Comparison of ENCODE assay signal across 12 mouse cellular contexts in the genomic region with DNA sequence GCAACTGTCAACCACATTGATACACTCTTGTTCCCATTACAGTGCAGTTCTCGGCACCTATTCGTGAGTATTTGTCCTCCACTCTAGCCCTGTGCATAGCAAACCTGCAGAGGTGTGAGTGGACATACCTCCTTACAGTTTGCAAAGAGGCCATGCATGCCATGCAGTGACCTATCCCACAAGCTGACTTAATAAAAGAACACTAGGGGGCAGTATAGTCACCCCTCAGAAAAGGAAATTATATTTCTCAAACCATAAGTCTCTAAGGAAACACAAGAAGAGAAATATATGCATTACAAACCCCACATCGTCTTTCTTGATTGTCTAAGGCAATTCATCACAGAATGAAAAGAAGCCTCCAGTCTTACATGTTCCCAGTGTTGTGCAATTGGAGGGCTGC. TPM values are rescaled to one million over a fixed set of nuclear protein-coding genes. Genes with fewer than 3 reads are reported as not detected.
DNase-seq lines count a peak whose midpoint lies in the region; ATAC-seq and TF ChIP-seq lines count a peak whose summit lies in the region.
"Had no signal": no experiment of that assay in that cellular context is flagged by ENCODE, and none has a peak within 500 bp of the region (broad histone marks: within the 10 kb centered on the region; RNA-seq: fewer than 3 reads in every experiment).

No protein-coding gene starts in this region.

- 0 out of 2 replicates have a peak, but pooled peaks have one; percentile 9 for TF ChIP-seq CTCF in liver, adult 2 months (IDR thresholded peaks at IDR 0.05; ENCODE audit: low read depth, low read length)

- H3K27ac ChIP-seq in liver, adult 2 months (replicated peaks; ENCODE audit: insufficient read depth, low read depth, low read length): no peak overlapping the region
- H3K27ac ChIP-seq in liver, embryonic 11.5 days (ENCODE audit: low read depth, low read length): no peak overlapping the region
- H3K27ac ChIP-seq: embryonic facial prominence, embryonic 15.5 days; liver, embryonic 15.5 days had no signal

- H3K4me3 ChIP-seq in liver, adult 2 months (ENCODE audit: insufficient read depth, low read depth, low read length): no peak overlapping the region
- no peak overlapping the region for H3K4me3 ChIP-seq in liver, embryonic 11.5 days (ENCODE audit: low read depth, low read length)
- H3K4me3 ChIP-seq: embryonic facial prominence, embryonic 15.5 days; liver, embryonic 15.5 days had no signal

- no peak for TF ChIP-seq POLR2A in liver, adult 2 months (IDR thresholded peaks at IDR 0.05; ENCODE audit: extremely low read depth, insufficient read depth, low read length)

- no peak overlapping the region for H3K4me2 ChIP-seq in liver, embryonic 11.5 days
- H3K4me2 ChIP-seq: embryonic facial prominence, embryonic 15.5 days; liver, embryonic 15.5 days had no signal

- no peaks in the 10 kb centered on the region for H3K36me3 ChIP-seq in liver, adult 2 months (ENCODE audit: control insufficient read depth, insufficient read depth, low read length)
- H3K36me3 ChIP-seq in liver, embryonic 11.5 days (ENCODE audit: control insufficient read depth, insufficient read depth, low read length): no peaks in the 10 kb centered on the region
- H3K36me3 ChIP-seq: embryonic facial prominence, embryonic 15.5 days; liver, embryonic 15.5 days had no signal

- no peaks in the 10 kb centered on the region for H3K4me1 ChIP-seq in liver, adult 2 months (ENCODE audit: control insufficient read depth, insufficient read depth, low read length)
- no peaks in the 10 kb centered on the region for H3K4me1 ChIP-seq in liver, embryonic 11.5 days (replicated peaks; ENCODE audit: control insufficient read depth, insufficient read depth, low read length)
- H3K4me1 ChIP-seq: embryonic facial prominence, embryonic 15.5 days; liver, embryonic 15.5 days had no signal

- H3K9me3 ChIP-seq in liver, embryonic 11.5 days (ENCODE audit: control insufficient read depth, low read length): no peaks in the 10 kb centered on the region
- H3K9me3 ChIP-seq: embryonic facial prominence, embryonic 15.5 days; liver, embryonic 15.5 days had no signal

- no peaks in the 10 kb centered on the region for H3K79me2 ChIP-seq in liver, adult 2 months (ENCODE audit: control insufficient read depth, insufficient read depth, low read length)

- peak; percentile 52 for DNase-seq in embryo, embryonic 10.5 days (ENCODE audit: low spot score)
- no peak for DNase-seq in embryo, embryonic 10 days (ENCODE audit: low spot score)
- peak; percentile 35 for DNase-seq in liver, adult 2 months (ENCODE audit: extremely low read depth, low read depth, low spot score)
- no peak for DNase-seq in liver, embryonic 11.5 days (ENCODE audit: low spot score)
- DNase-seq in adipocyte (ENCODE audit: low spot score): peak; percentile 44
- DNase-seq in naive thymus-derived CD4-positive, alpha-beta T cell, adult 2 months (ENCODE audit: low read depth): peak; percentile 56
- no peak for DNase-seq in left cerebral cortex, adult 18-20 months (ENCODE audit: low spot score in 2 of 2)
- DNase-seq in testis, postnatal 10 days (ENCODE audit: low spot score): no peak

- H3K27me3 ChIP-seq in liver, adult 2 months (ENCODE audit: control insufficient read depth, insufficient read depth, low read length): no peaks in the 10 kb centered on the region
- no peaks in the 10 kb centered on the region; the same call in 1 of the 2 replicates for H3K27me3 ChIP-seq in liver, embryonic 11.5 days (replicated peaks; ENCODE audit: control insufficient read depth, insufficient read depth, low read length)
- H3K27me3 ChIP-seq: embryonic facial prominence, embryonic 15.5 days had no signal

- no peak for ATAC-seq in liver, embryonic 11.5 days (replicated peaks; ENCODE audit: low FRiP score)

- WGBS in liver, adult 2 months: 28% methylated on average over 3 of the region's 3 CpGs
- WGBS in liver, embryonic 11.5 days: 36% methylated on average over 3 of the region's 3 CpGs

- no peak overlapping the region for H3K9ac ChIP-seq in liver, adult 2 months (ENCODE audit: low read depth, low read length)
- no peak overlapping the region for H3K9ac ChIP-seq in liver, embryonic 11.5 days (ENCODE audit: low read depth, low read length)
- H3K9ac ChIP-seq: embryonic facial prominence, embryonic 15.5 days; liver, embryonic 15.5 days had no signal

RNA-seq across cellular contexts. Expression of gene Btnl4, which starts 37.3 kb away (rescaled TPM):
- total RNA-seq in liver, adult 2 months (2014; rRNA removed): 0.09 TPM in 1 of 2 replicates, not detected in the other
- not detected in 2 replicates for polyA plus RNA-seq in liver, adult 2 months (2012; rRNA removed)
- polyA plus RNA-seq in liver, embryonic 11.5 days (2014; fragmentation: Nextera tagmentation; extraction: Ambion mirVana): not detected in 2 replicates
- total RNA-seq in left cerebral cortex, adult 18-20 months (2021): not detected
- total RNA-seq: ES-E14 had no signal
- polyA plus RNA-seq: embryonic facial prominence, embryonic 15.5 days; liver, embryonic 15.5 days had no signal

RNA-seq across cellular contexts. Expression of gene BC051142, which starts 41.2 kb away (rescaled TPM):
- total RNA-seq in liver, adult 2 months (2014; rRNA removed): not detected in 2 replicates
- polyA plus RNA-seq in liver, adult 2 months (2012; rRNA removed): 0.06 TPM in 1 of 2 replicates, not detected in the other
- 0.41 TPM in 1 of 2 replicates, not detected in the other for polyA plus RNA-seq in liver, embryonic 11.5 days (2014; fragmentation: Nextera tagmentation; extraction: Ambion mirVana)
- total RNA-seq in left cerebral cortex, adult 18-20 months (2021): 1 to 10 TPM; 2.1 to 4.4 TPM
- total RNA-seq: ES-E14 had no signal
- polyA plus RNA-seq: heart, embryonic 16.5 days; liver, embryonic 15.5 days had no signal

Comparison
In these comparisons a context has a peak if more than half of its experiments do, and no peak if none do; other contexts are left out.
1. DNase-seq: peak in embryo, embryonic 10.5 days (single experiment), liver, adult 2 months (single experiment), adipocyte (single experiment) and naive thymus-derived CD4-positive, alpha-beta T cell, adult 2 months (single experiment); none in embryo, embryonic 10 days (single experiment), liver, embryonic 11.5 days (single experiment), left cerebral cortex, adult 18-20 months (0 of 2) and testis, postnatal 10 days (single experiment).